Mouse (Mus musculus): ENCODE data around the gene Gpx3.

- TF ChIP-seq CTCF (conservative IDR thresholded peaks at IDR 0.05; ENCODE audit: low read length) (no peak), POU5F1 (IDR thresholded peaks at IDR 0.05; ENCODE audit: borderline replicate concordance, low read length) (no peak)
Measured at GRCm38 (mm10) chr11:54907259-54907658, 5.0 kb downstream of the Gpx3 start.

Data from E14TG2a.4 (cell line).